Mouse (Mus musculus): ENCODE data around the gene Tmprss2. TPM values are rescaled to one million over a fixed set of nuclear protein-coding genes. Genes with fewer than 3 reads are reported as not detected.

Tmprss2 gene
- total RNA-seq (2014; fragmentation: Nextera tagmentation) (not detected in 2 replicates), total RNA-seq (2017) (not detected in 2 replicates)

- no peak for ATAC-seq (replicated peaks; ENCODE audit: low FRiP score, low TSS enrichment, poor library complexity, severe bottlenecking)
These were observed at the start of gene Tmprss2 for GRCm38 (mm10) chr16:97610939-97611338. TSS of gene Tmprss2 (minus strand) at chr16:97611195.

GRCm38 (mm10) chr16:97659225-97659658 is 48.2 kb upstream of the Tmprss2 start:
- no peak for ATAC-seq (replicated peaks; ENCODE audit: low FRiP score, low TSS enrichment, poor library complexity, severe bottlenecking)

- ATAC-seq (replicated peaks; ENCODE audit: low FRiP score, low TSS enrichment, poor library complexity, severe bottlenecking) = no peak
These were observed 47.5 kb upstream of the Tmprss2 start for GRCm38 (mm10) chr16:97658481-97658880.

GRCm38 (mm10) chr16:97655800-97656199 is 44.8 kb upstream of the Tmprss2 start:
- no peak for ATAC-seq (replicated peaks; ENCODE audit: low FRiP score, low TSS enrichment, poor library complexity, severe bottlenecking)

GRCm38 (mm10) chr16:97649522-97650188 is 38.7 kb upstream of the Tmprss2 start:
- no peak for ATAC-seq (replicated peaks; ENCODE audit: low FRiP score, low TSS enrichment, poor library complexity, severe bottlenecking)

- ATAC-seq (replicated peaks; ENCODE audit: low FRiP score, low TSS enrichment, poor library complexity, severe bottlenecking) = no peak
These were observed 33.7 kb upstream of the Tmprss2 start for GRCm38 (mm10) chr16:97644681-97645080.

GRCm38 (mm10) chr16:97639630-97640029 is 28.6 kb upstream of the Tmprss2 start:
- ATAC-seq (replicated peaks; ENCODE audit: low FRiP score, low TSS enrichment, poor library complexity, severe bottlenecking) = no peak

GRCm38 (mm10) chr16:97632880-97633484 is 22.0 kb upstream of the Tmprss2 start:
- no peak for ATAC-seq (replicated peaks; ENCODE audit: low FRiP score, low TSS enrichment, poor library complexity, severe bottlenecking)

GRCm38 (mm10) chr16:97623166-97623565 is 12.2 kb upstream of the Tmprss2 start:
- no peak for ATAC-seq (replicated peaks; ENCODE audit: low FRiP score, low TSS enrichment, poor library complexity, severe bottlenecking)

- ATAC-seq (replicated peaks; ENCODE audit: low FRiP score, low TSS enrichment, poor library complexity, severe bottlenecking) = no peak
These were observed 11.4 kb upstream of the Tmprss2 start for GRCm38 (mm10) chr16:97622383-97622889.

GRCm38 (mm10) chr16:97618285-97618684 is 7.3 kb upstream of the Tmprss2 start:
- no peak for ATAC-seq (replicated peaks; ENCODE audit: low FRiP score, low TSS enrichment, poor library complexity, severe bottlenecking)

GRCm38 (mm10) chr16:97612009-97612408 is 1.0 kb upstream of the Tmprss2 start:
- no peak for ATAC-seq (replicated peaks; ENCODE audit: low FRiP score, low TSS enrichment, poor library complexity, severe bottlenecking)

GRCm38 (mm10) chr16:97610246-97610645 is 749 bp downstream of the Tmprss2 start:
- no peak for ATAC-seq (replicated peaks; ENCODE audit: low FRiP score, low TSS enrichment, poor library complexity, severe bottlenecking)

- ATAC-seq (replicated peaks; ENCODE audit: low FRiP score, low TSS enrichment, poor library complexity, severe bottlenecking) = no peak
These were observed 1.3 kb downstream of the Tmprss2 start for GRCm38 (mm10) chr16:97609676-97610075.

GRCm38 (mm10) chr16:97607956-97608355 is 3.0 kb downstream of the Tmprss2 start:
- no peak for ATAC-seq (replicated peaks; ENCODE audit: low FRiP score, low TSS enrichment, poor library complexity, severe bottlenecking)

GRCm38 (mm10) chr16:97606829-97607228 is 4.2 kb downstream of the Tmprss2 start:
- no peak for ATAC-seq (replicated peaks; ENCODE audit: low FRiP score, low TSS enrichment, poor library complexity, severe bottlenecking)

- ATAC-seq (replicated peaks; ENCODE audit: low FRiP score, low TSS enrichment, poor library complexity, severe bottlenecking) = no peak
These were observed 4.9 kb downstream of the Tmprss2 start for GRCm38 (mm10) chr16:97605957-97606721.

- no peak for ATAC-seq (replicated peaks; ENCODE audit: low FRiP score, low TSS enrichment, poor library complexity, severe bottlenecking)
These were observed 8.7 kb downstream of the Tmprss2 start for GRCm38 (mm10) chr16:97602256-97602655.

GRCm38 (mm10) chr16:97600591-97600990 is 10.4 kb downstream of the Tmprss2 start:
- no peak for ATAC-seq (replicated peaks; ENCODE audit: low FRiP score, low TSS enrichment, poor library complexity, severe bottlenecking)

- no peak for ATAC-seq (replicated peaks; ENCODE audit: low FRiP score, low TSS enrichment, poor library complexity, severe bottlenecking)
These were observed 12.9 kb downstream of the Tmprss2 start for GRCm38 (mm10) chr16:97598046-97598445.

Measured in megakaryocyte-erythroid progenitor cell, adult 5-6 weeks (primary cell).